Comparison of ENCODE assay signal across 8 mouse cellular contexts in genomic region chr9:83315941-83316817, GRCm38 (mm10).
DNase-seq lines count a peak whose midpoint lies in the region; ATAC-seq lines count a peak whose summit lies in the region.

No protein-coding gene starts in this region.

- ATAC-seq in inflammation-experienced regulatory T-cells, adult 6 months, result no peak

- DNase-seq in adrenal gland, adult 2 months, result peak; percentile 28
- no peak for DNase-seq in adrenal gland, adult 18-20 months (ENCODE audit: low spot score in 2 of 2)
- DNase-seq in MN1 (ENCODE audit: low spot score), result peak; percentile 81
- DNase-seq in fibroblast of lung, adult 2 months (ENCODE audit: low read depth), result peak; percentile 43
- DNase-seq in layer of hippocampus, postnatal 14 days (ENCODE audit: low spot score in 2 of 2), result peak; percentile 70 to 94
- DNase-seq in right cerebral cortex, adult 2 months (ENCODE audit: low spot score in 2 of 2), result peak; percentile 80 to 85
- no peak for DNase-seq in embryo, embryonic 10 days (ENCODE audit: low spot score)

Comparison
In these comparisons a context has a peak if more than half of its experiments do, and no peak if none do; other contexts are left out.
1. DNase-seq: peak in adrenal gland, adult 2 months (single experiment), MN1 (single experiment), fibroblast of lung, adult 2 months (single experiment), layer of hippocampus, postnatal 14 days (2 of 2) and right cerebral cortex, adult 2 months (2 of 2); none in adrenal gland, adult 18-20 months (0 of 2) and embryo, embryonic 10 days (single experiment).